Mouse (Mus musculus) spleen, postnatal 36 days (tissue): ENCODE measurements around the gene Olfr976.
"Not testable (repeated sequence)": the region's sequence is repeated elsewhere in the genome, so short reads cannot be mapped to it uniquely, and the experiment has no call there.

Experiments used
- DNase-seq, 2 experiments: peaks; one replicate each; pipeline ENCODE4 v3.0.0; 2022; ENCODE audit warnings: low spot score in 2 of 2, mixed read lengths in 1 of 2

The Olfr976 gene

GRCm38 (mm10) chr9:39961033-39961432 lies at the start of gene Olfr976:
Gene Olfr976, minus strand, starts transcription at chr9:39961133.
- not testable (repeated sequence) for DNase-seq

- DNase-seq, result no peak
These were observed 48.5 kb upstream of the Olfr976 start, which contains the start of gene Olfr980 for GRCm38 (mm10) chr9:40009482-40009881. Gene Olfr980, minus strand, starts transcription at chr9:40009582.

- no peak for DNase-seq
These were observed 42.4 kb upstream of the Olfr976 start, which contains the start of gene Olfr979 for GRCm38 (mm10) chr9:40003365-40003764. Gene Olfr979, minus strand, starts transcription at chr9:40003465.

- DNase-seq, result no peak
These were observed 30.9 kb upstream of the Olfr976 start, which contains the start of gene Olfr978 for GRCm38 (mm10) chr9:39991813-39992212. Gene Olfr978, plus strand, starts transcription at chr9:39992113.

GRCm38 (mm10) chr9:39976581-39977145 lies 15.7 kb upstream of the Olfr976 start:
- not testable (repeated sequence) for DNase-seq

- DNase-seq, result no peak
These were observed 9.0 kb downstream of the Olfr976 start, which contains the start of gene Olfr975 for GRCm38 (mm10) chr9:39951946-39952345. Gene Olfr975, minus strand, starts transcription at chr9:39952046.

- DNase-seq, result no peak
These were observed 23.7 kb downstream of the Olfr976 start, which contains the start of gene Olfr974 for GRCm38 (mm10) chr9:39937201-39937600. Gene Olfr974, plus strand, starts transcription at chr9:39937501.

GRCm38 (mm10) chr9:39928837-39929236 lies 32.1 kb downstream of the Olfr976 start:
- DNase-seq, result not testable (repeated sequence)

- DNase-seq, result not testable (repeated sequence)
These were observed 32.7 kb downstream of the Olfr976 start for GRCm38 (mm10) chr9:39927975-39928836.

GRCm38 (mm10) chr9:39909939-39910338 lies 51.0 kb downstream of the Olfr976 start:
- DNase-seq, result no peak

- DNase-seq, result no peak
These were observed 53.9 kb downstream of the Olfr976 start, which contains the start of gene Olfr229 for GRCm38 (mm10) chr9:39907036-39907435. Gene Olfr229, plus strand, starts transcription at chr9:39907336.

- no peak for DNase-seq
These were observed 55.8 kb downstream of the Olfr976 start for GRCm38 (mm10) chr9:39905106-39905505.
